Mouse (Mus musculus): ENCODE data around the gene Shisa5. TPM values are rescaled to one million over a fixed set of nuclear protein-coding genes. Genes with fewer than 3 reads are reported as not detected.
A peak's percentile ranks its signal among the peaks of the same experiment; 100 is the strongest.

Gene Shisa5
- polyA plus RNA-seq (2015; fragmentation: Nextera tagmentation; extraction: Ambion mirVana): 194 and 216 TPM in 2 replicates

- no peaks in the 10 kb centered on the region for H3K9me3 ChIP-seq (ENCODE audit: low read length)
- DNase-seq (ENCODE audit: low spot score) (peak; percentile 91), ATAC-seq (peak; percentile 88)
- H3K4me1 ChIP-seq (ENCODE audit: insufficient read depth, low read depth, low read length): peaks cover 18% of the 10 kb centered on the region; the same call in 1 of the 2 replicates
- TF ChIP-seq EP300 (IDR thresholded peaks at IDR 0.05) (no peak), CTCF (IDR thresholded peaks at IDR 0.05) (no peak)
- H3K9ac ChIP-seq (replicated peaks; ENCODE audit: low read depth): peak within 1 kb of the TSS; percentile 81
- peak within 1 kb of the TSS; percentile 95 for H3K27ac ChIP-seq (ENCODE audit: low read length)
- no peaks in the 10 kb centered on the region for H3K27me3 ChIP-seq (replicated peaks; ENCODE audit: insufficient read depth, low read length)
- no peaks in the 10 kb centered on the region for H3K36me3 ChIP-seq (ENCODE audit: insufficient read depth, low read length)
- 3% methylated on average over 30 of the region's 40 CpGs for WGBS
- H3K4me2 ChIP-seq (replicated peaks; ENCODE audit: low read depth, low read length): peak within 1 kb of the TSS; percentile 78
- peak within 1 kb of the TSS; percentile 82 for H3K4me3 ChIP-seq (ENCODE audit: low read depth, low read length)
These were observed at the start of gene Shisa5 for GRCm38 (mm10) chr9:109038086-109038895. Gene Shisa5 (plus strand): TSS chr9:109038565.

GRCm38 (mm10) chr9:108989802-108990461 is 48.4 kb upstream of the Shisa5 start:
- 68% methylated on average over 4 of the region's 4 CpGs for WGBS
- no peak overlapping the region for H3K4me3 ChIP-seq (ENCODE audit: low read depth, low read length)
- no peak overlapping the region for H3K4me2 ChIP-seq (replicated peaks; ENCODE audit: low read depth, low read length)
- ATAC-seq (no peak), DNase-seq (ENCODE audit: low spot score) (no peak)
- no peak overlapping the region for H3K9ac ChIP-seq (replicated peaks; ENCODE audit: low read depth)
- peaks cover 8% of the 10 kb centered on the region; the same call in 1 of the 2 replicates for H3K4me1 ChIP-seq (ENCODE audit: insufficient read depth, low read depth, low read length)
- H3K36me3 ChIP-seq (ENCODE audit: insufficient read depth, low read length): no peaks in the 10 kb centered on the region
- TF ChIP-seq EP300 (IDR thresholded peaks at IDR 0.05): no peak
- no peak for TF ChIP-seq CTCF (IDR thresholded peaks at IDR 0.05)
- 0 out of 2 replicates have a peak overlapping the region, but pooled peaks have one; percentile 86 for H3K27ac ChIP-seq (ENCODE audit: low read length)
- H3K27me3 ChIP-seq (replicated peaks; ENCODE audit: insufficient read depth, low read length): no peaks in the 10 kb centered on the region
- H3K9me3 ChIP-seq (ENCODE audit: low read length): no peaks in the 10 kb centered on the region

- no peaks in the 10 kb centered on the region for H3K36me3 ChIP-seq (ENCODE audit: insufficient read depth, low read length)
- peak overlapping the region; percentile 86; the same call in 1 of the 2 replicates for H3K27ac ChIP-seq (ENCODE audit: low read length)
- H3K4me2 ChIP-seq (replicated peaks; ENCODE audit: low read depth, low read length): no peak overlapping the region
- no peaks in the 10 kb centered on the region for H3K9me3 ChIP-seq (ENCODE audit: low read length)
- no peaks in the 10 kb centered on the region for H3K27me3 ChIP-seq (replicated peaks; ENCODE audit: insufficient read depth, low read length)
- 67% methylated on average over 7 of the region's 7 CpGs for WGBS
- DNase-seq (ENCODE audit: low spot score): no peak
- H3K9ac ChIP-seq (replicated peaks; ENCODE audit: low read depth): no peak overlapping the region
- ATAC-seq: no peak
- no peak overlapping the region for H3K4me3 ChIP-seq (ENCODE audit: low read depth, low read length)
- TF ChIP-seq EP300 (IDR thresholded peaks at IDR 0.05): no peak
- TF ChIP-seq CTCF (IDR thresholded peaks at IDR 0.05): no peak
- peaks cover 8% of the 10 kb centered on the region; the same call in 1 of the 2 replicates for H3K4me1 ChIP-seq (ENCODE audit: insufficient read depth, low read depth, low read length)
These were observed 47.9 kb upstream of the Shisa5 start for GRCm38 (mm10) chr9:108990462-108990820.

- H3K4me2 ChIP-seq (replicated peaks; ENCODE audit: low read depth, low read length): peak within 1 kb of the TSS; percentile 73
- under 1% methylated on average over 31 of the region's 31 CpGs for WGBS
These were observed 46.8 kb upstream of the Shisa5 start, which contains the start of gene Pfkfb4 for GRCm38 (mm10) chr9:108991428-108992084. Gene Pfkfb4 (plus strand): TSS chr9:108991778.

GRCm38 (mm10) chr9:108992085-108992469 is 46.3 kb upstream of the Shisa5 start:
- ATAC-seq (no peak), DNase-seq (ENCODE audit: low spot score) (peak; percentile 43)
- Histone ChIP-seq H3K4me1 (ENCODE audit: insufficient read depth, low read depth, low read length) (peaks cover 8% of the 10 kb centered on the region; the same call in 1 of the 2 replicates), H3K36me3 (ENCODE audit: insufficient read depth, low read length) (no peaks in the 10 kb centered on the region), H3K27me3 (replicated peaks; ENCODE audit: insufficient read depth, low read length) (no peaks in the 10 kb centered on the region), H3K4me3 (ENCODE audit: low read depth, low read length) (peak overlapping the region; percentile 47), H3K9me3 (ENCODE audit: low read length) (no peaks in the 10 kb centered on the region), H3K4me2 (replicated peaks; ENCODE audit: low read depth, low read length) (peak overlapping the region; percentile 73), H3K9ac (replicated peaks; ENCODE audit: low read depth) (no peak overlapping the region), H3K27ac (ENCODE audit: low read length) (peak overlapping the region; percentile 68)
- WGBS: 11% methylated on average over 18 of the region's 18 CpGs
- TF ChIP-seq EP300 (IDR thresholded peaks at IDR 0.05): no peak
- no peak for TF ChIP-seq CTCF (IDR thresholded peaks at IDR 0.05)

More at GRCm38 (mm10) chr9:108991428-108992084, 46.8 kb upstream of the Shisa5 start, which contains the start of gene Pfkfb4:
- Histone ChIP-seq H3K27me3 (replicated peaks; ENCODE audit: insufficient read depth, low read length) (no peaks in the 10 kb centered on the region), H3K36me3 (ENCODE audit: insufficient read depth, low read length) (no peaks in the 10 kb centered on the region), H3K9me3 (ENCODE audit: low read length) (no peaks in the 10 kb centered on the region), H3K27ac (ENCODE audit: low read length) (peak within 1 kb of the TSS; percentile 86), H3K9ac (replicated peaks; ENCODE audit: low read depth) (no peak within 1 kb of the TSS; the same call in 1 of the 2 replicates), H3K4me3 (ENCODE audit: low read depth, low read length) (peak within 1 kb of the TSS; percentile 47), H3K4me1 (ENCODE audit: insufficient read depth, low read depth, low read length) (peaks cover 8% of the 10 kb centered on the region; the same call in 1 of the 2 replicates)
- DNase-seq (ENCODE audit: low spot score): peak; percentile 100
- TF ChIP-seq EP300 (IDR thresholded peaks at IDR 0.05) (peak; percentile 73), CTCF (IDR thresholded peaks at IDR 0.05) (no peak)
- ATAC-seq: peak; percentile 97
